Mouse (Mus musculus): ENCODE results near the gene Lrrc38.

Lrrc38 gene

DNA sequence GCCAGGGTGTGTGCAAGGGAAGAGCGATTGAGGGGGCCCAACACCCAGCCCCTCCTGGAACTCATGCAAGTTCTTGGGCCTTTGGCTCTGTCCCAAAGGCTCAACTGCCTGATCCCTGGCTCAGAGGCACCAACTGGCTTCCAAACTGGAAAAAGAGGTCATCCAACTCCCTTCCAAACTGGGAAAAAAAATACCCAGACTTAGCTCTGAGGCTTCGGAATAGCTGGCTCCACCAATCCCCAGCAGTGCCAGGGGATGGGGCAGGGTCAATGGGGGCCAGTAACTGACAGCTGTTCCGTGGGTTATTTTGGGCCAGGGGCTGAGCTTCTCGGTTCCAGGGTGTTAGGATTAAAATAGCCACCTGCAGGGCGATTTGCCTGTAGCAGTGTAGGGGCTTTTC lies 879 bp upstream of the Lrrc38 start:
- in situ Hi-C loops (cut with MboI, MseI) = loop anchor here (25.0 kb wide), 1 partner anchor 1289 kb away; no protein-coding TSS in a partner anchor

DNA sequence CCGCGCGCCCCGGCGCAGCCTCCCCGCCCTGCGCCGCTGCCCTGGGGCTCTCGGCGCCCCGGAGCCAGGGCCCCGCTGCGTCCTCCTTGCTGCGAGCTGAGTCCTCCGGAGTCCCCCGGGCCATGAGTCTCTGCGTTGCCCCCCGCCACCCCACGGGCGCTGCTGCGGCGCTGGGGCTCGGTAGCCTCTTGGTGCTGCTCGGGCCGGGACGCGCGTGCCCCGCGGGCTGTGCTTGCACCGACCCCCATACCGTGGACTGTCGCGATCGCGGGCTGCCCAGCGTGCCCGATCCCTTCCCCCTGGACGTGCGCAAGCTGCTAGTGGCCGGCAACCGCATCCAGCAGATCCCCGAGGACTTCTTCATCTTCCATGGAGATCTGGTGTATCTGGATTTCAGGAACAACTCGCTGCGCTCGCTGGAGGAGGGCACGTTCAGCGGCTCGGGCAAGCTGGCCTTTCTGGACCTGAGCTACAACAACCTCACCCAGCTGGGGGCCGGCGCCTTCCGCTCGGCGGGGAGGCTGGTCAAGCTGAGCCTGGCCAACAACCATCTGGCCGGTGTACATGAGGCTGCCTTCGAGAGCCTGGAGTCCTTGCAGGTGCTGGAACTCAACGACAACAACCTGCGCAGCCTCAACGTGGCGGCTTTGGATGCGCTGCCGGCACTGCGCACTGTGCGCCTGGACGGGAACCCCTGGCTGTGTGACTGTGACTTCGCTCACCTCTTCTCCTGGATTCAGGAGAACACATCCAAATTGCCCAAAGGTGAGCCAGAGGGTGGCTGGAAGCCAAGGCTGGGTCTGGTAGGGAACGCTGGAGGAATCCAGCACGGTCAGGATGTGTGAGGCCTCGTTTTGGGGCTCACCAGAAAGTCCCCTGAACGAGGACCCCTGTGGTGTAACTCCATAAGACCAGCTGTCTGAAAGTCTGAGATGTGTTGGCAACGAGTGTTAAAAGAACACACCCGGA lies 774 bp downstream of the Lrrc38 start:
- in situ Hi-C loops (cut with MboI, MseI) = loop anchor here (25.0 kb wide), 1 partner anchor 387 kb away; no protein-coding TSS in a partner anchor

DNA sequence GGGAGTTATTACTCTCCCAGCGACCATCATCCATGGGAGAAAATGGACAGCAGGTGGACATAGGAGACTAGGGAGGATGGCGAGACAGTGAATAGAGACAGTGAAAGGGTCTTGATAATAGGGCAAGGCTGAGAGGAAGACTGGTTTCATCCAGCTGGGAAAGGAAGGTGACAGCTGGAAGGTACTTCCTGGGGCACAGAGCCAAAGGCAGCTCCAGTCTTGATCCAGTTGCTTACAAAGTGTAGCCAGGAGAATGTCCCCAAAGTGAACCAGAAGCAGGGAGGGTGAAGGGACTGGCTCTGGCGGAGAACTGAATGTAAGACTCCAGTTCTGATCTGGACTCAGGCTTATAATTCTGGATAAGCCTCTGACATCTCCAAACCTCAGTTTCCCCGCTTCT lies 2.7 kb downstream of the Lrrc38 start:
- in situ Hi-C loops (cut with MboI, MseI) = loop anchor here (25.0 kb wide), 1 partner anchor 385 kb away; no protein-coding TSS in a partner anchor

- in situ Hi-C loops (cut with MboI, MseI) = loop anchor here (25.0 kb wide), 1 partner anchor 376 kb away; no protein-coding TSS in a partner anchor
Measured at GRCm38 (mm10) chr4:143361520-143361919, 12.0 kb downstream of the Lrrc38 start.

DNA sequence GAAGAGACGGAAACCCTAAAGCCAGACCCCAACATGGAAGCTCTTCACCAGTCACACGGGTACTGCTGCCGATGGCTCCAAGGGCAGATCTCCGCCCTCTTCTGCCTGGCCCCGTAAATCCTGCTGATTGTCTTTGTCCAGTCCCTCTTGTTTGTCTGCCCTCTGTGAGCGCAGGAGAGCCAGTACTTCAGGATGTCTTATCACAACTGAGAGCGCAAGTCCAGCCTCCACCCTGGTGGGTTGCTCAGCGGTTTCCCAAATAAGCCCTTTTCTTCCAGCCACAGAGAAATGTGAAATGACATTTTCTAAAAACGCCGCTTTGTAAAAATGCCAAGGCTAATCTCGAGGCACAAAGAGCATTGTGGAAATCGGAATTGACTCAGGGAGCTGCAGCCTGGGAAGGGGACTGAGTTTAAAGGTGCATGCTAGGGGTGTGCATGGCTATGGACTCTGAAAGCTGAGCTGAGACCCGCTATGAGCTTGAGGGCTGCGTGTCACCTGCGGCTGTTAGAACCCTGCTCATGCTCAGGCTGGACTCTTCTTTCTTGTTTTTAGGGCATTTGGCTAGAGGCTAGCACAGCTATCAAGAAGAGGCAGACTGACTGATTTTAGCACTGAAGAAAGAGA lies 17.0 kb downstream of the Lrrc38 start:
- in situ Hi-C loops (cut with MboI, MseI) = loop anchor here (25.0 kb wide), 1 partner anchor 371 kb away; no protein-coding TSS in a partner anchor

DNA sequence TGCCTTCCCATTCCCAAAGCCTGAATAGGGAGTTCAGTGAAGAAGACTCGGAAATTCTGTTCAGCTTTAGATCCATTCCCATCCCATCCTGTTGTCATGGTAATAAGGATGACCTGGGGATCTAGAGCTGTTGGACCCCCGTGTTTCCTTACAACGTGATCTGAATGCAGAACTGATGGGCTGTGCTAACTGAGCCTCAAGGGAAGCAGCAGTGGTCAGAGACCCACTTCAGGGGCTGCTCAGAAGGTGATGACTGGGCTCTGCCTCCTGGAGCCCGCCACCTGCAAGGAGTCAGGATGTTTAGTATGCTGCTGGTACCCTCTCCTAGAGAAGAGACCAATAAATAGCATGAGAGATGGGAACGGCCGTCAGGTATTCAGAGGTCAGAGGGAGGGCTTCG lies 29.9 kb downstream of the Lrrc38 start:
- in situ Hi-C loops (cut with MboI, MseI) = no loop called here

GRCm38 (mm10) chr4:143379931-143380715 lies 30.6 kb downstream of the Lrrc38 start:
- in situ Hi-C loops (cut with MboI, MseI) = loop anchor here (10.0 kb wide), 1 partner anchor 1485 kb away; no protein-coding TSS in a partner anchor

DNA sequence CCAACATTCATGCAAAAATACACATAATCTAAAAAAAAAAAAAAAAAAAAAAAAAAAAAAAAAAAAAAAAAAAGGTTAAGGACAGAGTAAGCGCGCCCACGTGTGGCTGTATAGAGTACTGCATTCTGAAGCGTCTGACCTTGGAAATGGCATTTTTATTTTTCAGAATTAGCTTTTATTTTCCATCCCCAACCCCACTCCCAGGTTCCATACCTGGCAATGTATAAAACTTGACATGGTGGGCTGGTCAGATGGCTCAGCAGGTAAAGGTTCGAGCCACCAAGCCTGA lies 31.1 kb downstream of the Lrrc38 start:
- in situ Hi-C loops (cut with MboI, MseI) = loop anchor here (10.0 kb wide), 1 partner anchor 1484 kb away; no protein-coding TSS in a partner anchor

- in situ Hi-C loops (cut with MboI, MseI) = loop anchor here (10.0 kb wide), 1 partner anchor 1483 kb away; no protein-coding TSS in a partner anchor
Measured at GRCm38 (mm10) chr4:143382163-143382562, 32.6 kb downstream of the Lrrc38 start.

GRCm38 (mm10) chr4:143383646-143384045 lies 34.1 kb downstream of the Lrrc38 start:
- in situ Hi-C loops (cut with MboI, MseI) = loop anchor here (10.0 kb wide), 1 partner anchor 1481 kb away; no protein-coding TSS in a partner anchor

DNA sequence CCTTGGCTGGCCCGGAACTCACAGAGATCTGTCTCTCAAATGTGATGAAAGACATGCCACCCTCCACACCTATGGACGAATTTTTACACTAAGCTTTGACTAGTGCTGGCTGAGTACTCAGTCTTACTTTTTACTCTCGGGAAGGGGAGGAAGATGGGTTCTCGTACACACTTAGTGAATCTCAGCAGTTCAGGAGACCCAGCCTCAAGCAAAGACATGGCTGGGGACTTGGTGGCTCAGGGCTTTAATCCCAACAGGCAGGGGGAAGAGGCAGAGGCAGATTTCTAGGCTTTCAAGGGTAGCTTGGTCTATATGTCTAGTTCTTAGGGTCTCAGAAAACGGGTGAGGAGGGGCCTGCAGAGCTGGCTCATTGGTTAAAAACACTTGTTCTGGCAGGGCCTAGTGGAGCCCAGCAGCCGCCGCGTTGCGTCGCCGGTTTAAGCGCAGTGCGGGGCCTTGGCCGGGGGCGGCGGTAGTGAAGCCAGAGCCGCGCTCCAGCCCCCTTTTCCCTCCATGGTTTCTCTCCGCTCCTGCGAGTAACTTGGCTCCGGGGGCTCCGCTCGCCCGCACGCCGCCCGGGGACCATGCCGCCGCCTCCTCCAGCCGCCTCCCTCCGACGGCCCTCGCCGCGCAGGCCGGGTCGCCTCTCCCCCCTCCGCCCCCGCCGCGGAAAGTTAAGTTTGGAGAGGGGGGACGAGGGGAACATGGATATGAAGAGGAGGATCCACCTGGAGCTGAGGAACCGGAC lies 39.6 kb downstream of the Lrrc38 start:
- in situ Hi-C loops (cut with MboI, MseI) = loop anchor here (10.0 kb wide), 1 partner anchor 1476 kb away; no protein-coding TSS in a partner anchor

DNA sequence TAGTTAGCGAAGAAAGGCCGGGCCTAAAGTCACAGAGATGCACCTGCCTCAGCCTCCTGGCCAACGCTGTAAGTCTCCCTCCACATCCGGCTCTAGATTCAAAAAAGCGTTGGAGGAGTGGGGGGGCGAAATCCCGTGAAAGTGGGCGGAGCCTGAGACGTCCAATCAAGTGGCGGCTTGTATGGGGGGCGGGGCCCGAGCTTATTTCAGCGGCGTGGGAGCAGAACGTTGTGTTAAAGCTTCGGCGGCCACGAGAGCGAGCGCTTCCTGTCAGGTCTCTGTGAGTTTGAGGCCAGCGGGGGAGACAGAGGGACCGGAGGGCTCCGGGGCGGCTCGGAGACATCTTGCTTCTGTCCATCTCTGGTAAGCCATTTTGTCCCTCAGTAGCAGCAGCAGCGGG lies 44.6 kb downstream of the Lrrc38 start, which contains the start of gene Pramel1:
Gene Pramel1, plus strand, starts transcription at position 248 of the 400 bp plus-strand sequence.
- in situ Hi-C loops (cut with MboI, MseI) = no loop called here

DNA sequence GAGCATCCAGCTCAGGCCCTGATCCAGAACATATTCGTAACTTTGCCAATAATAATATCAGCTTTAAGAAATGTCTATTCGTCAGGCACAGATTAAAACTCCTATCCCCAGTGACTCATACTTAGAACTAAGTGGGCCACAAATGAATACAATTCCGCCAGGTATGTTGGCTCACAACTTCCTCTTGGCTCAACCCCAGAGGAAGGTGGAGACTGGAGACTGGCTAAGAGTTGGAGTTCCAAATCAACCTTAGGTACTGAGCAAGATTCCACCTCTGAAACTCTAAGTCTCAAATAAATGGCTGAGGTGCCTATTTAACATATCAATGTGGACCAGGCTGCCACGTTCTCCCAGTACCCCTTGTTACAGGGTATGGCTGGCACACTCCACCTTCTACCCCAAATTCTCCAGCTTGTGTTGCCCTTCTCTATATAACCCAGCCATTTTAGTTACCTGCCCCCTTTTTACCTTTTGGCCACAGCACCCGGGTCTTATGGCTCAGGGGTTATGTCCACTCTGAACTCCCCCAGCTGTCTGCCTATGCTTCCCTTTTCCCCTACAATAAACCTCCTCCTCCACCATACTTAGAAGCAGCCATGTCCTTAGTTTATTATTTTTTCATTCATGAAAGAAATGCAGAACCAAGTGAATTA lies 62.1 kb downstream of the Lrrc38 start:
- in situ Hi-C loops (cut with MboI, MseI) = loop anchor here (10.0 to 25.0 kb wide), 3 partner anchors 197 to 1926 kb away; partner anchors contain the start of gene Prdm2

DNA sequence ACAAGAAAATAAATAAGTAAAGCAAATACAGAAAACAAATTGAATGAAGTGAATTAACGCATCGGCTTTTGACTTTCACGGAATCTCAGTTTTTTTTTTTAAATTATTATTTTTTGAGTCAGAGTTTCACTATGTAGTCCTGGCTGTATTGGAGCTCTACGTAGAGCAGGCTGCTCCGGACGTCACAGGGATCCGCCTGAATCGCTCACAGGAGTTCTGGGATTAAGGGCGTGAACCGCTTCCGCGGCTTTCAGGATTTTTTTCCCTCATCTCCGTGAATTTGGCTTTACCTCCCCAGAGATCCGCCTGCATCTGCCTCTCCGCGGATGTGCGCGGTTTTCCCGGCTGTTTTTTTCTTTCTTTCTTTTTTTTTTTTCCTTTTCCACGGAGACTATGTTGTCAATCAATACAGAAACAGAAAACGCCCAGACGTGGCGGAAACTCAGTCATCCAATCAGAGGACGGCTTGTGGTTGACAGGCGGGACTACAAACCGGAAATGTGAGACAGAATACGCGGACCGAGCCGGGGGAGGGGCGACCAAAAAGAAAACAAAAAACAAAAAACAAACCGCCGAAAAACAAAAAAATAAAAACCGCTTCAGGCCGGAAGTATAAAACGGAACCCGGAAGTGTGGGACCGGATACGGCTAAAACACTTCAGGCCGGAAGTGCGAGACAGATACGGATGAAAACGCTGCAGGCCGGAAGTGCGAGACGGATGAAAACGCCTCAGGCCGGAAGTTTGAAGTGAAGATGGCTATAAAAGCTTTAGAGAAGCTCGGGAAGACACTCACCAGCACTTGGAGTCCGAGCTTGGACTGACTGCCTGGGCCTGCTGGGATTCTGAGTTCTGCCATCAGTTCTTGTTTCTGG lies 62.9 kb downstream of the Lrrc38 start, which contains the start of gene Pramef8:
Gene Pramef8, plus strand, starts transcription at position 208 of the 874 bp plus-strand sequence.
- in situ Hi-C loops (cut with MboI, MseI) = loop anchor here (10.0 to 25.0 kb wide), 3 partner anchors 198 to 1925 kb away; partner anchors contain the start of gene Prdm2

GRCm38 (mm10) chr4:143413621-143414020 lies 64.1 kb downstream of the Lrrc38 start:
- in situ Hi-C loops (cut with MboI, MseI) = loop anchor here (10.0 to 25.0 kb wide), 3 partner anchors 199 to 1924 kb away; partner anchors contain the start of gene Prdm2

DNA sequence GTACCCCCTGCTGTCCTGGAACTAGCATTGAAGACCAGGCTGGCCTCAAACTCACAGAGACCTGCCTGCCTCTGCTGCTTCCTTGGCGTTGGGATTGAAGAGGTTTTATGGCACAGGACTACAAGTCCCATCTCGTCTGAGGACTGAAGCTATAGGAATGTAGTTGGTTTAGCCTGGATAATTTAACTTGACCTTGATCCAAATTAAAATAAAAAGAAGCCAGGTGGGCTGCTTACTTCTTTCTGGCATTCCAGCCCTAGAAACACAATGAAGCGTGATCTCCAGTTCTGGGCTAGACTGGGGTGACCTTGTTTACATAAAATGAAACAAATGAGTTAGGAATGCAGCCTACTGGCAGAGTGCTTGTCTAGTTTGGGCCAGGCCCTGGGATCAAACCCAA lies 64.6 kb downstream of the Lrrc38 start:
- in situ Hi-C loops (cut with MboI, MseI) = loop anchor here (10.0 to 25.0 kb wide), 3 partner anchors 199 to 1923 kb away; partner anchors contain the start of gene Prdm2

Measured in regulatory T cell (primary cell).